Mouse (Mus musculus): ENCODE results near the gene Aebp2. TPM values are rescaled to one million over a fixed set of nuclear protein-coding genes. Genes with fewer than 3 reads are reported as not detected.

The Aebp2 gene
- polyA plus RNA-seq, 1 experiment, result 47.9 TPM

DNA sequence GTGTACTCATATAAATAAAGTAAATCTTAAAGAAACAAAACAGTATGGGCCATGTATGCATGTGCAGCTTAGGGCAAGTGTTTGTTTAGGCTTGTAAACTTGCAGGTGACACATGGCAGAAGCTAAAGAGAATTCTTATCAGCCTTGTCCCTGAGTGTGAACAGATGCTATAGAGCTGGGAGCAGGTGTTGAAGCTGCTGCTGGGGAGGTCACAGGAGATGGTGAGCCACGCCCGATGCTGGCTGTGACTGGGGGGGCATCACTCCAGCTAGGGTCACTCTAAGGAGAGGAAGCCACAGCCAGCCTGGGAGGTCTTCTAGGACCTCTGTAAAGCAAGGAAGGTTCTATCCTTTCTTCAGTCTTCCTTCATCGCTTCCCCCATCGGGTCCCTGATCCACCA, 53.6 kb downstream of the Aebp2 start:
- H3K27ac ChIP-seq (ENCODE audit: insufficient read depth, low read length), result no peak overlapping the region
- no peak for DNase-seq
- H3K27me3 ChIP-seq (ENCODE audit: control insufficient read depth, insufficient read depth, low read length), result no peaks in the 10 kb centered on the region
- peaks cover 17% of the 10 kb centered on the region; the same call in 1 of the 2 replicates for H3K4me1 ChIP-seq (ENCODE audit: control insufficient read depth, insufficient read depth, low read length)
- no peak overlapping the region for H3K4me3 ChIP-seq (replicated peaks; ENCODE audit: insufficient read depth, low read depth, low read length)
- 98% methylated on average over 4 of the region's 4 CpGs for WGBS
- TF ChIP-seq CTCF (IDR thresholded peaks at IDR 0.05; ENCODE audit: borderline replicate concordance, insufficient read depth, low read depth, low read length) (no peak), POLR2A (IDR thresholded peaks at IDR 0.05; ENCODE audit: borderline replicate concordance, insufficient read depth, low read length) (no peak)

DNA sequence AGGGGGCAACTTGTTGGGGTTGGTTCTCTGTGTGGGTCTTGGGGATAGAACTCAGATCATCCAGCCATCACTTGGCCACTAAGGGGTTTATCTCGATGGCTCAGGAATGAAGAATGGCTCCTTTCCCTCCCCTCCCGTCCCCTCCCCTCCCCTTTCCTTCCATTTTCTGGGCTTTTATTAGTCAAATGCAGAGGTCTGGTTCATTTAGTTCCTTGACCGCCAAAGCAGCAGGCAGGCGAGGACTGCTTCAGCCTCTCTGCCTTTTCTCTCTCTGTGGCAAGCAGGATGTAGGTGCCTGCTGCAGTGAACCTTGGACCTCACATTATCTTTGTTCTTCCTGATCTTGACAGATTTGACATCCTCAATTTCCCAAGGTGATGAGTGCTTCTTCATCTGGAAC, 54.6 kb downstream of the Aebp2 start:
- Histone ChIP-seq H3K4me3 (replicated peaks; ENCODE audit: insufficient read depth, low read depth, low read length) (no peak overlapping the region), H3K4me1 (ENCODE audit: control insufficient read depth, insufficient read depth, low read length) (peaks cover 17% of the 10 kb centered on the region; the same call in 1 of the 2 replicates), H3K27ac (ENCODE audit: insufficient read depth, low read length) (no peak overlapping the region), H3K27me3 (ENCODE audit: control insufficient read depth, insufficient read depth, low read length) (no peaks in the 10 kb centered on the region)
- DNase-seq, result no peak
- 62% methylated on average over 4 of the region's 4 CpGs for WGBS
- no peak for TF ChIP-seq CTCF (IDR thresholded peaks at IDR 0.05; ENCODE audit: borderline replicate concordance, insufficient read depth, low read depth, low read length)
- TF ChIP-seq POLR2A (IDR thresholded peaks at IDR 0.05; ENCODE audit: borderline replicate concordance, insufficient read depth, low read length), result no peak

GRCm38 (mm10) chr6:140677960-140678359, 55.5 kb downstream of the Aebp2 start:
- no peaks in the 10 kb centered on the region for H3K27me3 ChIP-seq (ENCODE audit: control insufficient read depth, insufficient read depth, low read length)
- peaks cover 17% of the 10 kb centered on the region; the same call in 1 of the 2 replicates for H3K4me1 ChIP-seq (ENCODE audit: control insufficient read depth, insufficient read depth, low read length)
- DNase-seq, result no peak
- WGBS, result 64% methylated on average over 9 of the region's 9 CpGs
- TF ChIP-seq POLR2A (IDR thresholded peaks at IDR 0.05; ENCODE audit: borderline replicate concordance, insufficient read depth, low read length) (no peak), CTCF (IDR thresholded peaks at IDR 0.05; ENCODE audit: borderline replicate concordance, insufficient read depth, low read depth, low read length) (no peak)
- H3K27ac ChIP-seq (ENCODE audit: insufficient read depth, low read length), result no peak overlapping the region; the same call in 1 of the 2 replicates
- no peak overlapping the region for H3K4me3 ChIP-seq (replicated peaks; ENCODE audit: insufficient read depth, low read depth, low read length)

- H3K4me1 ChIP-seq (ENCODE audit: control insufficient read depth, insufficient read depth, low read length), result peaks cover 17% of the 10 kb centered on the region; the same call in 1 of the 2 replicates
- WGBS, result 4% methylated on average over 15 of the region's 15 CpGs
- peak overlapping the region; percentile 46 for H3K27ac ChIP-seq (ENCODE audit: insufficient read depth, low read length)
Measured at GRCm38 (mm10) chr6:140678658-140679271, 56.3 kb downstream of the Aebp2 start.

GRCm38 (mm10) chr6:140680713-140681112, 58.2 kb downstream of the Aebp2 start:
- no peaks in the 10 kb centered on the region for H3K27me3 ChIP-seq (ENCODE audit: control insufficient read depth, insufficient read depth, low read length)
- WGBS, result 80% methylated on average over 7 of the region's 7 CpGs
- DNase-seq, result no peak
- H3K27ac ChIP-seq (ENCODE audit: insufficient read depth, low read length), result no peak overlapping the region
- TF ChIP-seq POLR2A (IDR thresholded peaks at IDR 0.05; ENCODE audit: borderline replicate concordance, insufficient read depth, low read length) (no peak), CTCF (IDR thresholded peaks at IDR 0.05; ENCODE audit: borderline replicate concordance, insufficient read depth, low read depth, low read length) (no peak)
- H3K4me1 ChIP-seq (ENCODE audit: control insufficient read depth, insufficient read depth, low read length), result peaks cover 17% of the 10 kb centered on the region; the same call in 1 of the 2 replicates
- H3K4me3 ChIP-seq (replicated peaks; ENCODE audit: insufficient read depth, low read depth, low read length), result no peak overlapping the region

More at GRCm38 (mm10) chr6:140678658-140679271, 56.3 kb downstream of the Aebp2 start:
- H3K4me3 ChIP-seq (replicated peaks; ENCODE audit: insufficient read depth, low read depth, low read length), result no peak overlapping the region
- TF ChIP-seq CTCF (IDR thresholded peaks at IDR 0.05; ENCODE audit: borderline replicate concordance, insufficient read depth, low read depth, low read length) (peak; percentile 6; the same call in 1 of the 2 replicates), POLR2A (IDR thresholded peaks at IDR 0.05; ENCODE audit: borderline replicate concordance, insufficient read depth, low read length) (no peak)
- DNase-seq, result peak; percentile 78 to 89
- H3K27me3 ChIP-seq (ENCODE audit: control insufficient read depth, insufficient read depth, low read length), result no peaks in the 10 kb centered on the region

DNA sequence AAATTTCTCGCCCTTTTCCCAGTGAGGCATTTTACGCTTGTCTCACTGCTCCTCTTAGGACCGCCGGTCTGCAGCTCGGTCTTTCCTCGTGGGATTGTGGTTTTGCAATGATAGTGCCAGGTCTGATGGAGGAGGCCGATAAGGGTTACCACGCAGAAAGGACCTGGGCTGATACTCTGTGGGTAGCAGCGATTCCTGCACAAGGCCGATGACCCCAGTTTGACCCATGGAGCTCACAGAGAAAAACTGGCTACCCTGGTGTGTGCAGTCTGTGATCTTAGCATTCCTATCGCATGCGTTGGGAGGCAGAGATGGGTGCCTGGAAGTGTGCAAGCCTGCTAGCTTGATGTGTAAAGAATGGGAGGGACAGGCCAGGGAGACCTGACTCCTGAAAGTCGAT, 60.4 kb downstream of the Aebp2 start:
- TF ChIP-seq POLR2A (IDR thresholded peaks at IDR 0.05; ENCODE audit: borderline replicate concordance, insufficient read depth, low read length) (no peak), CTCF (IDR thresholded peaks at IDR 0.05; ENCODE audit: borderline replicate concordance, insufficient read depth, low read depth, low read length) (no peak)
- WGBS, result 69% methylated on average over 13 of the region's 13 CpGs
- no peaks in the 10 kb centered on the region for H3K27me3 ChIP-seq (ENCODE audit: control insufficient read depth, insufficient read depth, low read length)
- H3K4me3 ChIP-seq (replicated peaks; ENCODE audit: insufficient read depth, low read depth, low read length), result no peak overlapping the region
- no peak for DNase-seq
- no peak overlapping the region for H3K27ac ChIP-seq (ENCODE audit: insufficient read depth, low read length)
- peaks cover 8% of the 10 kb centered on the region; the same call in 1 of the 2 replicates for H3K4me1 ChIP-seq (ENCODE audit: control insufficient read depth, insufficient read depth, low read length)

DNA sequence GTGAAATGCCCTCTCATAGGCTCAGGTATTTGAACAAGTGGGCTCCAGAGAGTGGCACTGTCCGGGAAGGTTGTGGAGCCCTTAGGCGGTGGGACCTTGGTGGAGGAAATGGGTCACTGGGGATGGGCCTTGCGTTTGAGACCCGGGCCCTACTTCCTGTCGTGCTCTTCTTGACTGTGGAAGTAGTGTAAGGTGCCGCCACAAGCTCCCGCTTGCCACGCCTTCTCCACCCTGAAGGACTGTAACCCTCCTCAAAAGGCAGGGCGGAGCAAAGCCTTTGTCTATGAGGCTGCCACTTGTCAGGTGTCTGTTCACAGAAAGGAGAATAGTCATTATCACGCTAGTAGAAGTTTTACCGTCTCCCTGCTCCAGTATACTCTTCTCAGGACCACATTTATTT, 61.9 kb downstream of the Aebp2 start:
- no peak overlapping the region for H3K27ac ChIP-seq (ENCODE audit: insufficient read depth, low read length)
- no peak overlapping the region for H3K4me3 ChIP-seq (replicated peaks; ENCODE audit: insufficient read depth, low read depth, low read length)
- DNase-seq, result no peak
- peaks cover 6% of the 10 kb centered on the region; the same call in 1 of the 2 replicates for H3K4me1 ChIP-seq (ENCODE audit: control insufficient read depth, insufficient read depth, low read length)
- 94% methylated on average over 11 of the region's 11 CpGs for WGBS
- H3K27me3 ChIP-seq (ENCODE audit: control insufficient read depth, insufficient read depth, low read length), result no peaks in the 10 kb centered on the region
- no peak for TF ChIP-seq POLR2A (IDR thresholded peaks at IDR 0.05; ENCODE audit: borderline replicate concordance, insufficient read depth, low read length)
- no peak for TF ChIP-seq CTCF (IDR thresholded peaks at IDR 0.05; ENCODE audit: borderline replicate concordance, insufficient read depth, low read depth, low read length)
